Mouse (Mus musculus): Measurements from ENCODE around the gene Fcgr2b. TPM values are rescaled to one million over a fixed set of nuclear protein-coding genes. Genes with fewer than 3 reads are reported as not detected.

Gene Fcgr2b
- 14.7 and 16.4 TPM in 2 replicates for polyA plus RNA-seq (2012; rRNA removed)

DNA sequence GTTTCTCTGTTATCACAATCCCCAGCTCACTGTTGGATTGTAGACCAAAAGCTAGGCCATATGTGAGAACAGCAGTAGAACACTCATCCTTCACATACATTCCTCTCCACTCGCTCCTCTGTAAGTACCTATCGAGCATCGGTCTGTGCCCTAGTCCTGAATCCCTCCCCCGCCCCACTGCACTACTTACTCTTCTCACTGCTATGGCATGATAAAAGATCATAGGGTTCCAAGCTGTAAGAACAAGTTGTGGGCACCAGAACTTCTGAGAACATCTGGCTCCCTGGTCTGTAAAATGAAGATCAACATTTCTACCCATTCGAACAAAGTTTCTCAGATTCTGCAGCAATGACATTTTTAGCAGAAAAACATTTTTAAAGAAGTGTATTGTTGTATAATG lies at the start of gene Fcgr2b:
Gene Fcgr2b (minus strand): TSS at position 101 of the 400 bp plus-strand sequence.
- H3K36me3 ChIP-seq (ENCODE audit: control insufficient read depth, insufficient read depth, low read length): no peaks in the 10 kb centered on the region
- H3K4me3 ChIP-seq (ENCODE audit: control insufficient read depth, insufficient read depth, low read length): peak within 1 kb of the TSS; percentile 27; the same call in 1 of the 2 replicates
- H3K4me1 ChIP-seq (replicated peaks; ENCODE audit: control insufficient read depth, insufficient read depth, low read length): peaks cover 3% of the 10 kb centered on the region
- TF ChIP-seq POLR2A (IDR thresholded peaks at IDR 0.05; ENCODE audit: control insufficient read depth, extremely low read depth, insufficient read depth, low read length, poor library complexity) (no peak), CTCF (IDR thresholded peaks at IDR 0.05; ENCODE audit: borderline replicate concordance, control insufficient read depth, extremely low read depth, insufficient read depth, low read length, poor library complexity) (no peak)
- no peak for DNase-seq
- no peak within 1 kb of the TSS for H3K27ac ChIP-seq (ENCODE audit: control insufficient read depth, insufficient read depth, low read length)
- 70% methylated on average over 5 of the region's 5 CpGs for WGBS
- no peaks in the 10 kb centered on the region for H3K27me3 ChIP-seq (ENCODE audit: control insufficient read depth, insufficient read depth, low read length)

DNA sequence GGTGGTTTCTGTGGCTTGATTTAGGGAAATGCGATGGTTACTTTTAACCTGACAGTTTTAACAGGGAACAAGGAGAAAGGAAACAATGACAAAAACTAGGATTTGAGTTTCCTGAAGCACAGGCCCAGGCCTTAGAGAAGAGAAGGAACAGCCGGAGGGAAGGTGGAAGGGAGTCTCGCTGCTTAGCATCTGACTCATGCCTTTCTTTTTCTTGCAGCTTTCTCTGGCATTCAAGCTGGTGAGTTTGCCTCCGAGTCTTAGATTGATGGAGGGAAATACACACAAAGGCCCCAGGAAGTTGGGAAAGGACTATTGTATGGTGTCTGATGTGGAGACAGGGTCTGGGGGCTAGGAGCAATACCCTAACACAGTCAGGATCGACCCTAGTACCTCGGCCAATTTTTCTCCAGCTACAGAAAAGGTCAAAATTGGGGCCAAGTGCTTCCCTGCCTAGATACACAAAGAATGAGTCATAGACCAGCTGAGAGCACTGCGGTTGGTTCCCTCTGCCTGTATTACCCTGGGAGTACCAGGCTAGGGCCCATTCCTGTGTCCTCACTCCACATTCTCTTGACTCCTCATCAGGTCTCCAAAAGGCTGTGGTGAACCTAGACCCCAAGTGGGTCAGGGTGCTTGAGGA lies 43.1 kb upstream of the Fcgr2b start:
- Histone ChIP-seq H3K4me3 (ENCODE audit: control insufficient read depth, insufficient read depth, low read length) (no peak overlapping the region), H3K27ac (ENCODE audit: control insufficient read depth, insufficient read depth, low read length) (no peak overlapping the region)
- WGBS: 85% methylated on average over 7 of the region's 7 CpGs

DNA sequence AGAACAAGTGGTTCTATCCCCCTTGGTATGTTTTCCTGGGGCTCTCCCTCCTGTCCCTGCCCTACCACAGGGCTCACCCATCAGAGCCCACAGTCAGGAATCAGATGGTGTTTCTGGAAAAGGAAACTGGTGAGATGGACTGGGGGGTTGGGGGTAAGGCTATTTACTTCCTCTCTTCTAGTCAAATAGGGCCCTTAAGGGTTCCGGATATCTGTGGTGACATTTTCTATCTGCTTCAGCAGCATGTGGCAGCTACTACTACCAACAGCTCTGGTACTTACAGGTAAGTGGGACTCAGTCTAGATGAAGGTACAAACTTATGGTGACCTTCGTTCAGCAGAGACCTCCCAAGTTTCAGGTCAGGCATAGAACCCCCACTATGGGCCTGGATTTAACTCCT lies 42.4 kb upstream of the Fcgr2b start, which contains the start of gene Fcgr4:
Gene Fcgr4 (plus strand): TSS at position 184 of the 400 bp plus-strand sequence.
- H3K4me1 ChIP-seq (replicated peaks; ENCODE audit: control insufficient read depth, insufficient read depth, low read length): no peaks in the 10 kb centered on the region
- H3K27me3 ChIP-seq (ENCODE audit: control insufficient read depth, insufficient read depth, low read length): no peaks in the 10 kb centered on the region
- 50% methylated on average over 2 of the region's 2 CpGs for WGBS
- H3K27ac ChIP-seq (ENCODE audit: control insufficient read depth, insufficient read depth, low read length): no peak within 1 kb of the TSS
- TF ChIP-seq CTCF (IDR thresholded peaks at IDR 0.05; ENCODE audit: borderline replicate concordance, control insufficient read depth, extremely low read depth, insufficient read depth, low read length, poor library complexity): no peak
- TF ChIP-seq POLR2A (IDR thresholded peaks at IDR 0.05; ENCODE audit: control insufficient read depth, extremely low read depth, insufficient read depth, low read length, poor library complexity): no peak
- H3K4me3 ChIP-seq (ENCODE audit: control insufficient read depth, insufficient read depth, low read length): no peak within 1 kb of the TSS
- no peaks in the 10 kb centered on the region for H3K36me3 ChIP-seq (ENCODE audit: control insufficient read depth, insufficient read depth, low read length)
- DNase-seq: no peak

More for the DNA sequence above, 43.1 kb upstream of the Fcgr2b start:
- Histone ChIP-seq H3K4me1 (replicated peaks; ENCODE audit: control insufficient read depth, insufficient read depth, low read length) (no peaks in the 10 kb centered on the region), H3K36me3 (ENCODE audit: control insufficient read depth, insufficient read depth, low read length) (no peaks in the 10 kb centered on the region), H3K27me3 (ENCODE audit: control insufficient read depth, insufficient read depth, low read length) (no peaks in the 10 kb centered on the region)
- no peak for DNase-seq
- TF ChIP-seq CTCF (IDR thresholded peaks at IDR 0.05; ENCODE audit: borderline replicate concordance, control insufficient read depth, extremely low read depth, insufficient read depth, low read length, poor library complexity): no peak
- no peak for TF ChIP-seq POLR2A (IDR thresholded peaks at IDR 0.05; ENCODE audit: control insufficient read depth, extremely low read depth, insufficient read depth, low read length, poor library complexity)

- Histone ChIP-seq H3K4me3 (ENCODE audit: control insufficient read depth, insufficient read depth, low read length) (no peak overlapping the region), H3K27me3 (ENCODE audit: control insufficient read depth, insufficient read depth, low read length) (no peaks in the 10 kb centered on the region), H3K36me3 (ENCODE audit: control insufficient read depth, insufficient read depth, low read length) (no peaks in the 10 kb centered on the region), H3K27ac (ENCODE audit: control insufficient read depth, insufficient read depth, low read length) (no peak overlapping the region), H3K4me1 (replicated peaks; ENCODE audit: control insufficient read depth, insufficient read depth, low read length) (no peaks in the 10 kb centered on the region)
- DNase-seq: no peak
- no peak for TF ChIP-seq POLR2A (IDR thresholded peaks at IDR 0.05; ENCODE audit: control insufficient read depth, extremely low read depth, insufficient read depth, low read length, poor library complexity)
- WGBS: 59% methylated on average over 6 of the region's 6 CpGs
These were observed 41.3 kb upstream of the Fcgr2b start for GRCm38 (mm10) chr1:171017468-171018158.

GRCm38 (mm10) chr1:171016676-171017356 lies 40.5 kb upstream of the Fcgr2b start:
- H3K36me3 ChIP-seq (ENCODE audit: control insufficient read depth, insufficient read depth, low read length): no peaks in the 10 kb centered on the region
- no peaks in the 10 kb centered on the region for H3K4me1 ChIP-seq (replicated peaks; ENCODE audit: control insufficient read depth, insufficient read depth, low read length)
- no peak overlapping the region for H3K4me3 ChIP-seq (ENCODE audit: control insufficient read depth, insufficient read depth, low read length)
- TF ChIP-seq POLR2A (IDR thresholded peaks at IDR 0.05; ENCODE audit: control insufficient read depth, extremely low read depth, insufficient read depth, low read length, poor library complexity) (no peak), CTCF (IDR thresholded peaks at IDR 0.05; ENCODE audit: borderline replicate concordance, control insufficient read depth, extremely low read depth, insufficient read depth, low read length, poor library complexity) (no peak)
- DNase-seq: no peak
- 88% methylated on average over 6 of the region's 6 CpGs for WGBS
- no peaks in the 10 kb centered on the region for H3K27me3 ChIP-seq (ENCODE audit: control insufficient read depth, insufficient read depth, low read length)
- no peak overlapping the region for H3K27ac ChIP-seq (ENCODE audit: control insufficient read depth, insufficient read depth, low read length)

- H3K36me3 ChIP-seq (ENCODE audit: control insufficient read depth, insufficient read depth, low read length): no peaks in the 10 kb centered on the region
- H3K4me1 ChIP-seq (replicated peaks; ENCODE audit: control insufficient read depth, insufficient read depth, low read length): no peaks in the 10 kb centered on the region
- H3K27ac ChIP-seq (ENCODE audit: control insufficient read depth, insufficient read depth, low read length): no peak overlapping the region
- no peak overlapping the region for H3K4me3 ChIP-seq (ENCODE audit: control insufficient read depth, insufficient read depth, low read length)
- WGBS: 82% methylated on average over 4 of the region's 4 CpGs
- no peaks in the 10 kb centered on the region for H3K27me3 ChIP-seq (ENCODE audit: control insufficient read depth, insufficient read depth, low read length)
- no peak for DNase-seq
- TF ChIP-seq POLR2A (IDR thresholded peaks at IDR 0.05; ENCODE audit: control insufficient read depth, extremely low read depth, insufficient read depth, low read length, poor library complexity): no peak
- TF ChIP-seq CTCF (IDR thresholded peaks at IDR 0.05; ENCODE audit: borderline replicate concordance, control insufficient read depth, extremely low read depth, insufficient read depth, low read length, poor library complexity): no peak
These were observed 35.4 kb upstream of the Fcgr2b start for GRCm38 (mm10) chr1:171011733-171012132.
